Mouse (Mus musculus) stomach, postnatal 0 days (tissue): ENCODE results near the gene Smim4. TPM values are rescaled to one million over a fixed set of nuclear protein-coding genes. Genes with fewer than 3 reads are reported as not detected.
A peak's percentile ranks its signal among the peaks of the same experiment; 100 is the strongest.

ENCODE experiments used
- ATAC-seq: fragments of 200-750 bp; cut with Nextera tagmentation; 2 replicates; pipeline ENCODE4 v1.8.0; 2017; ENCODE audit not compliant: low FRiP score, low TSS enrichment
- DNase-seq: peaks from one replicate; pipeline ENCODE4 v3.0.0-alpha.2; 2016; ENCODE audit warnings: low spot score
- H3K27ac ChIP-seq: fragments of 300-500 bp; sonication (generic); replicated peaks from 2 replicates; pipeline ENCODE4 v1.5.1; 2014; ENCODE audit warnings: mild to moderate bottlenecking, control low read depth
- H3K27me3 ChIP-seq: fragments of 300-500 bp; sonication (generic); 2 replicates; pipeline ENCODE4 v1.6.1; 2014; ENCODE audit warnings: low read length; ENCODE audit not compliant: control insufficient read depth, insufficient read depth
- H3K36me3 ChIP-seq: fragments of 300-500 bp; sonication (generic); 2 replicates; pipeline ENCODE4 v1.6.1; 2014; ENCODE audit warnings: low read length, mixed read lengths; ENCODE audit not compliant: control insufficient read depth, insufficient read depth
- H3K4me1 ChIP-seq: fragments of 300-500 bp; sonication (generic); replicated peaks from 2 replicates; pipeline ENCODE4 v1.6.1; 2014; ENCODE audit warnings: antibody characterized with exemption; ENCODE audit not compliant: control insufficient read depth, insufficient read depth
- H3K4me2 ChIP-seq: fragments of 300-500 bp; sonication (generic); replicated peaks from 2 replicates; pipeline ENCODE4 v1.6.1; 2014; ENCODE audit warnings: low read depth, mild to moderate bottlenecking, control low read depth, moderate library complexity
- H3K4me3 ChIP-seq: fragments of 300-500 bp; sonication (generic); 2 replicates; pipeline ENCODE4 v1.5.1; 2014; ENCODE audit warnings: low read depth, low read length, control low read depth
- H3K9ac ChIP-seq: fragments of 300-500 bp; sonication (generic); 2 replicates; pipeline ENCODE4 v1.6.1; 2014; ENCODE audit warnings: mild to moderate bottlenecking, low read length, control low read depth, mixed read lengths
- H3K9me3 ChIP-seq: fragments of 300-500 bp; sonication (generic); 2 replicates; pipeline ENCODE4 v1.6.1; 2016; ENCODE audit warnings: low read length; ENCODE audit not compliant: control insufficient read depth
- CTCF ChIP-seq: IDR thresholded peaks from 2 replicates; pipeline ENCODE4 v1.5.1; 2016; ENCODE audit warnings: antibody characterized with exemption, low read depth, mild to moderate bottlenecking, moderate library complexity
- EP300 ChIP-seq: optimal IDR thresholded peaks from 2 replicates; pipeline ENCODE3; 2016; ENCODE audit warnings: antibody characterized with exemption
- WGBS: fragments of 180-500 bp; shearing (Covaris S2); extraction: QIAGEN DNeasy Blood & Tissue Kit; methylation state at CpG from one replicate; pipeline ENCODE4 v1.1.7; 2014; 5-methylcytosine and 5-hydroxymethylcytosine counted together
- polyA plus RNA-seq: library from polyadenylated mRNA; unstranded; fragments of >200 nt; fragmentation: Nextera tagmentation; extraction: Ambion mirVana; gene quantifications from 2 replicates; pipeline ENCODE4 v1.2.1, GENCODE M21; 2015

Smim4 gene
- polyA plus RNA-seq, 1 experiment from 2014 or later, result 108 TPM

DNA sequence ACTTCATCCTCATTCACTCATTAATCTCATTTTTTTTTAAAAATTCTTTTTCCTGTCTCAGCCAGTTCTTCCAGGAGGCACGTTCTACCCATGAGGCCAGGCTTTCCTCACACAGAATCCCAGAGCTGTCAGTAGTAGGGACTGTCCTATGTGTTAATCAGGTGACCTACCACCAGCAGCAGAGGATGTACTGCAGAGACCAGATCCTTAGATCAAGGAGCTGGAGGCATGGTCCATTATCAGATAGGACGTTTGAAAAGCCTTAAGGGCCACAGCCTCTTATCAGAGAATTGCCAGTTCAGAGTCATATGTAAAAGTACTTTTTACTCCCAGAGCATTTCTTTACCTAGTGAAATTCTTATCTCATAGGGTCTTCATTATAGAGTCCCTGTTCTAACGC lies 14.7 kb downstream of the Smim4 start:
- no peak for ATAC-seq
- DNase-seq, result no peak
- no peaks in the 10 kb centered on the region for H3K9me3 ChIP-seq
- H3K36me3 ChIP-seq, result peaks cover 21% of the 10 kb centered on the region
- no peaks in the 10 kb centered on the region for H3K4me1 ChIP-seq
- H3K4me3 ChIP-seq, result no peak overlapping the region
- H3K27me3 ChIP-seq, result no peaks in the 10 kb centered on the region
- TF ChIP-seq CTCF (no peak), EP300 (no peak)
- no peak overlapping the region for H3K4me2 ChIP-seq
- H3K27ac ChIP-seq, result no peak overlapping the region
- no peak overlapping the region for H3K9ac ChIP-seq
- WGBS, result 69% methylated on average over 3 of the region's 3 CpGs

DNA sequence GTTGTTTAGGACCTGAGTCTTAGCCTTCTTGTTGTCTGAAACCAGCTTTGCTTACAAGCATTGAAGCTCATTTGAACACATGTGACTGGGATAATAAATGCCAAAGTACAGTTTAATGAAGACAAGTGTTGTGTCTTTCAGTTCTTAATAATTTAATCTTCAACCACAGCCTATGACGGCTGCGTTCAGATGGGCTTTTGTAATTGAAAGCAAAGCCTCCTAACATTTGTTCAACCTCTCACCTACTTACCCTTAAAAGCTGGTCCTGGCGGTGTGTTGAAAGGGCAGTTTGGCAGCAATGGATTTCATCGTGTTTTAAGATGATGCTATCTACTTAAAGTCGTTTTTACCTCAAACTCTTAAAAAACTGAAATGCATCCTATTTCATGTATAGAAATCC lies 16.6 kb downstream of the Smim4 start:
- Histone ChIP-seq H3K9ac (no peak overlapping the region), H3K4me3 (no peak overlapping the region), H3K4me1 (no peaks in the 10 kb centered on the region), H3K36me3 (peaks cover 24% of the 10 kb centered on the region), H3K9me3 (no peaks in the 10 kb centered on the region), H3K27me3 (no peaks in the 10 kb centered on the region), H3K27ac (peak overlapping the region; percentile 65; the same call in 1 of the 2 replicates), H3K4me2 (no peak overlapping the region)
- 62% methylated on average over 5 of the region's 5 CpGs for WGBS
- TF ChIP-seq CTCF (no peak), EP300 (no peak)
- DNase-seq (no peak), ATAC-seq (no peak)

GRCm38 (mm10) chr14:31110613-31111012 lies 18.1 kb downstream of the Smim4 start:
- H3K9me3 ChIP-seq, result no peaks in the 10 kb centered on the region
- no peaks in the 10 kb centered on the region for H3K27me3 ChIP-seq
- DNase-seq (no peak), ATAC-seq (no peak)
- no peak overlapping the region for H3K4me3 ChIP-seq
- H3K4me2 ChIP-seq, result no peak overlapping the region
- peaks cover 20% of the 10 kb centered on the region for H3K36me3 ChIP-seq
- WGBS, result 61% methylated on average over 3 of the region's 3 CpGs
- no peak for TF ChIP-seq CTCF
- no peak for TF ChIP-seq EP300
- no peak overlapping the region for H3K9ac ChIP-seq
- H3K27ac ChIP-seq, result no peak overlapping the region
- no peaks in the 10 kb centered on the region for H3K4me1 ChIP-seq

- Histone ChIP-seq H3K36me3 (peaks cover 16% of the 10 kb centered on the region), H3K27me3 (no peaks in the 10 kb centered on the region), H3K4me2 (no peak overlapping the region), H3K4me1 (no peaks in the 10 kb centered on the region), H3K9me3 (no peaks in the 10 kb centered on the region), H3K27ac (no peak overlapping the region), H3K4me3 (no peak overlapping the region), H3K9ac (no peak overlapping the region)
- 64% methylated on average over 2 of the region's 2 CpGs for WGBS
- no peak for DNase-seq
- TF ChIP-seq CTCF (no peak), EP300 (no peak)
- ATAC-seq, result no peak
Observed at GRCm38 (mm10) chr14:31105156-31105555, 23.6 kb downstream of the Smim4 start.

- TF ChIP-seq EP300, result no peak
- TF ChIP-seq CTCF, result no peak
- no peak overlapping the region for H3K27ac ChIP-seq
- H3K9me3 ChIP-seq, result no peaks in the 10 kb centered on the region
- WGBS, result 90% methylated on average over 1 of the region's 1 CpGs
- H3K4me3 ChIP-seq, result no peak overlapping the region
- no peak overlapping the region for H3K4me2 ChIP-seq
- no peak for ATAC-seq
- DNase-seq, result no peak
- H3K36me3 ChIP-seq, result peaks cover 7% of the 10 kb centered on the region
- H3K27me3 ChIP-seq, result no peaks in the 10 kb centered on the region
- H3K4me1 ChIP-seq, result no peaks in the 10 kb centered on the region
- H3K9ac ChIP-seq, result no peak overlapping the region
Observed at GRCm38 (mm10) chr14:31089918-31090317, 38.8 kb downstream of the Smim4 start.

GRCm38 (mm10) chr14:31088515-31088914 lies 40.2 kb downstream of the Smim4 start:
- 0 out of 2 replicates have a peak, but pooled peaks have one; percentile 64 for ATAC-seq
- Histone ChIP-seq H3K27ac (no peak overlapping the region), H3K4me1 (no peaks in the 10 kb centered on the region), H3K36me3 (peaks cover 9% of the 10 kb centered on the region), H3K4me2 (no peak overlapping the region), H3K4me3 (no peak overlapping the region), H3K9ac (no peak overlapping the region), H3K27me3 (no peaks in the 10 kb centered on the region), H3K9me3 (no peaks in the 10 kb centered on the region)
- TF ChIP-seq CTCF, result no peak
- no peak for TF ChIP-seq EP300
- 79% methylated on average over 2 of the region's 2 CpGs for WGBS
- no peak for DNase-seq
